Mouse (Mus musculus) ES-Bruce4 (cell line): ENCODE data around the gene Bcl2l13.

ENCODE experiments used
- CTCF ChIP-seq: IDR thresholded peaks from one replicate; pipeline ENCODE4 v1.8.1; 2011; ENCODE audit warnings: low read depth, low read length
- EP300 ChIP-seq: IDR thresholded peaks from 2 replicates; pipeline ENCODE4 v1.6.1; 2011; ENCODE audit warnings: low read depth, low read length; ENCODE audit not compliant: insufficient read depth
- POLR2A ChIP-seq: IDR thresholded peaks from one replicate; pipeline ENCODE4 v1.8.1; 2011; ENCODE audit warnings: low read length; ENCODE audit not compliant: insufficient read depth

DNA sequence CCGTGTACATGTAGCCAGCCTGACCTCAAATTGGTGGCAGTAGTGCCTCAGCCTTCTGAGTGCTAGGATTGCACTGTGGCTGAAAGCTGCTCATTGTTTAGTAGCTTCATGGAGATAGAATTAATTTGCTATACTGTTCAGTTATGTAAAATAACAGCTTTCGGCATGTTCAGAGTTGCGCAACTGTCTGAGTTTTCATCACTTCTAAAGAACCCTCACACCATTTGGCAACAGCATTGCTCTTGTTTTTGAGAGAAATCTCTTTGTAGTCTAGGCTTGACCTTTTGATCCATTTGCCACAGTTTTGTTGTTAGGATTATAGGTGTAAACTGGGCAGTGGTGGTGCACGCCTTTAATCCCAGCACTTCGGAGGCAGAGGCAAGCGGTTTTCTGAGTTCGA, 4.2 kb downstream of the Bcl2l13 start:
- TF ChIP-seq CTCF (no peak), POLR2A (no peak), EP300 (no peak)
